Mouse (Mus musculus) midbrain, embryonic 13.5 days (tissue): ENCODE measurements around the gene Snrpb. TPM values are rescaled to one million over a fixed set of nuclear protein-coding genes. Genes with fewer than 3 reads are reported as not detected.
A peak's percentile ranks its signal among the peaks of the same experiment; 100 is the strongest.

Source experiments
- ATAC-seq: fragments of 200-750 bp; cut with Nextera tagmentation; 2 replicates; pipeline ENCODE4 v1.8.0; 2017; ENCODE audit warnings: mild to moderate bottlenecking, moderate TSS enrichment, moderate library complexity
- H3K27ac ChIP-seq: fragments of 300-500 bp; sonication (generic); 2 replicates; pipeline ENCODE4 v1.5.1; 2015; ENCODE audit warnings: inconsistent platforms, mild to moderate bottlenecking, moderate library complexity
- H3K27me3 ChIP-seq: fragments of 300-500 bp; sonication (generic); 2 replicates; pipeline ENCODE4 v1.6.1; 2015; ENCODE audit warnings: mild to moderate bottlenecking, inconsistent platforms
- H3K36me3 ChIP-seq: fragments of 300-500 bp; sonication (generic); 2 replicates; pipeline ENCODE4 v1.6.1; 2015; ENCODE audit warnings: mild to moderate bottlenecking, inconsistent platforms
- H3K4me1 ChIP-seq: fragments of 300-500 bp; sonication (generic); replicated peaks from 2 replicates; pipeline ENCODE4 v1.6.1; 2015; ENCODE audit warnings: inconsistent platforms
- H3K4me2 ChIP-seq: fragments of 300-500 bp; sonication (generic); replicated peaks from 2 replicates; pipeline ENCODE4 v1.6.1; 2015; ENCODE audit warnings: moderate library complexity, mild to moderate bottlenecking, inconsistent platforms
- H3K4me3 ChIP-seq: fragments of 300-500 bp; sonication (generic); replicated peaks from 2 replicates; pipeline ENCODE4 v1.5.1; 2015; ENCODE audit warnings: mild to moderate bottlenecking, inconsistent platforms
- H3K9ac ChIP-seq: fragments of 300-500 bp; sonication (generic); replicated peaks from 2 replicates; pipeline ENCODE4 v1.6.1; 2015; ENCODE audit warnings: mild to moderate bottlenecking, inconsistent platforms
- H3K9me3 ChIP-seq: fragments of 300-500 bp; sonication (generic); 2 replicates; pipeline ENCODE4 v1.6.1; 2016; ENCODE audit warnings: mild to moderate bottlenecking, inconsistent platforms
- WGBS: fragments of 180-500 bp; shearing (Covaris S2); methylation state at CpG from one replicate; pipeline ENCODE4 v1.1.7; 2015; 5-methylcytosine and 5-hydroxymethylcytosine counted together
- polyA plus RNA-seq: library from polyadenylated mRNA; unstranded; fragments of >200 nt; fragmentation: Nextera tagmentation; extraction: Ambion mirVana; gene quantifications from 2 replicates; pipeline ENCODE4 v1.2.1, GENCODE M21; 2015

Snrpb gene
- polyA plus RNA-seq, 1 experiment from 2014 or later, result 459 TPM

DNA sequence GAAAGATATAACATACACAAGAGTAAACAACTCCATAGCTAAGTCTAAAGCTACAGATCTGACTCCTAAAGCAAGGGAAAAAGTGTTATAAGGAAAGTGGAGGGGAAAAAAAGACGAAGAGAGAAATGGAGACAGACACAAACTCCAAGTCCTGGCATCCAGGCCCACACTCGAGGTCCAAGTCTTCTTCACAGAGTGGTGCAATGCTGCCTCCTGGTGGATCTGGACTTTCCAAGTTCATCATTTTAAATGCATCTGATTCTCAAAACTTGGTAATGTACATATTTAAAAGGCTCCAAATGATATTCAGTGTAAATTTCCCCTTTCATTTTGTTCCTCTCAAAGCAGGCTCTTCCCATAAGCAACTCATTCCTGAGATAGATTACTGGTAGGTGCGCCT is 11.3 kb downstream of the Snrpb start:
- H3K9ac ChIP-seq, result no peak overlapping the region
- ATAC-seq, result no peak
- H3K4me3 ChIP-seq, result no peak overlapping the region
- no peaks in the 10 kb centered on the region for H3K4me1 ChIP-seq
- no peak overlapping the region for H3K4me2 ChIP-seq
- peaks cover 49% of the 10 kb centered on the region for H3K36me3 ChIP-seq
- no peak overlapping the region for H3K27ac ChIP-seq
- no peaks in the 10 kb centered on the region for H3K9me3 ChIP-seq
- no peaks in the 10 kb centered on the region for H3K27me3 ChIP-seq
- WGBS, result 53% methylated on average over 3 of the region's 3 CpGs

DNA sequence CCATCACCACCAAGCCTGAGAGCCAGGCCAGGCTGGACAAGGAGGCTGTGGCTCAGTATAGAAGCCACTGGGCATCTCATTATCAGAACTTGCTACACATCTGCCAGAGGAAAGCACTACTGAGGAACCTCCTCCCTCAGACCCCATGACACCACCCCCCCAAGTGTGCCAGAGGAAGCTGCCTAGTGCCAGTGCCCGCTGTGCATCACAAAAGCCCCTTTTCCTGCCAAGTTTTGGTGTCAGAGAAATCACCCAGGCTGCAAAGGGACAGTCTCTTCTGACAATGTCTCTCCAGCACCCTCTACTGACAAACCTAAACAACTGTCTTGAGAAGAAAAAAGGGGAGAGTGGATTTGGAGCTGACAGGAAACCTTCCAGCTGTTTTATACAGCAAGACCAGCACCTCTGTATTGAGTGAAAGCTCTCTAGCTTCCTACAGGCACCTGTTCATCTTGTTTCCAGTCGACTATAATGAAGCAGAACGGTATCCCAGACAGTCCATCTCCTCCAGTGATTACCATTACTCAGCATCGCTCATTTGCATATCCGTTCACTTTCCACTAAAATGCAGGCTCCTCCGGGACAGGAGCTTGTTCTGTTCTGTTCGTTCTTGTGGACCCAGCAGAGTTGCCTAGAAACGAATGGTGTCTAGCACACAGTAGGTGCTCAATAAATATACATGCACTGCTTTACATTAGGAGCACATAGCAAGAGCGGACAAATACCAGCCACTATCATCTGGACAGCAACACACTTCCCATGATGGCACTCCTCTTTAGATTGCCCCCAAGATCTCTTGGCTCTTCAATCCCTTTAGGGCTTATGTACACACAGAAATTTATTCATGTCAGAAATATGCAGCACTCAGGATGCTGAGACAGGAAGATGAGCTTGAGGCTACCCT is 12.6 kb downstream of the Snrpb start:
- Histone ChIP-seq H3K4me2 (no peak overlapping the region), H3K9ac (no peak overlapping the region), H3K4me1 (no peaks in the 10 kb centered on the region), H3K27ac (no peak overlapping the region), H3K27me3 (no peaks in the 10 kb centered on the region), H3K36me3 (peaks cover 36% of the 10 kb centered on the region), H3K4me3 (no peak overlapping the region), H3K9me3 (no peaks in the 10 kb centered on the region)
- 54% methylated on average over 9 of the region's 9 CpGs for WGBS
- peak; percentile 78 for ATAC-seq

DNA sequence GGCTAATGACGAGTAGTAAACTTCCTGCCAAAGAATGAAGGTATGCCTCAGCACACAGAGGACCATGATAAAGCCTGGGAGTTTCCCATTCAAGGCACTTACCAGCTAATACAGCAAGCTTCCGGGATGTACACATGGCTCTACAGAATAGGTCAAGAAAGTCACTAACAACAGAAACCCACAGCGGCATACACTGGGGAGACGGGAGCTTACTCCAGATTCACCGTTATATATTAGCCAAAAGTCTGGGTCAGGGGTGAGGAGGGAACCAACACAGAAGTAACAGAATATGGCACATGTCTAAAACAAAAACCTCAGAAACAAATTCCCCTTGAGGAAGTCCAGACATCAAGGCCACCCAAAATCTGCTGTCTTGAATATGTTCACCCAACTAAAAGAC is 16.5 kb downstream of the Snrpb start:
- no peak overlapping the region for H3K9ac ChIP-seq
- WGBS, result 92% methylated on average over 5 of the region's 5 CpGs
- ATAC-seq, result no peak

DNA sequence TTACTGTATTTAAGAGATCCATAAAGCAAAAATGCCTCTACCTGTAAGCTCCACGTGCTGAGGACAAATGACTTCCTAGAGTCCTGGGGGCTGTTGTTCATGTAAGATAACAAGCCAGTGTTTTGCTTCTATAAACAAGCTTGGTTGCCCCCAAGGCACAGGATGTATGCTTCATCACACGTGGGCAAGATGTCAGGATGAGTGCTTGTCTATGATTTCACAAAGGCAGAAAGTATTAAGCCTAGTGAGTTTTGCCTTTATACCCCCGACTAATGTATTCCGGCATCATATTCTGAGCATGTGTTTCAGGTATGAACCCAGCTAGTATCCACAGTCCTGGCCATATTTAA is 21.1 kb downstream of the Snrpb start:
- no peaks in the 10 kb centered on the region for H3K27me3 ChIP-seq
- H3K9ac ChIP-seq, result no peak overlapping the region
- H3K36me3 ChIP-seq, result no peaks in the 10 kb centered on the region
- WGBS, result 56% methylated on average over 4 of the region's 4 CpGs
- H3K4me3 ChIP-seq, result no peak overlapping the region
- peaks cover 8% of the 10 kb centered on the region for H3K4me1 ChIP-seq
- ATAC-seq, result no peak
- H3K4me2 ChIP-seq, result no peak overlapping the region
- no peaks in the 10 kb centered on the region for H3K9me3 ChIP-seq
- no peak overlapping the region for H3K27ac ChIP-seq

More for the DNA sequence above, 16.5 kb downstream of the Snrpb start:
- no peak overlapping the region for H3K4me3 ChIP-seq
- H3K27me3 ChIP-seq, result no peaks in the 10 kb centered on the region
- no peak overlapping the region for H3K27ac ChIP-seq
- peaks cover 9% of the 10 kb centered on the region; the same call in 1 of the 2 replicates for H3K36me3 ChIP-seq
- no peaks in the 10 kb centered on the region for H3K9me3 ChIP-seq
- H3K4me2 ChIP-seq, result no peak overlapping the region
- peaks cover 4% of the 10 kb centered on the region for H3K4me1 ChIP-seq

DNA sequence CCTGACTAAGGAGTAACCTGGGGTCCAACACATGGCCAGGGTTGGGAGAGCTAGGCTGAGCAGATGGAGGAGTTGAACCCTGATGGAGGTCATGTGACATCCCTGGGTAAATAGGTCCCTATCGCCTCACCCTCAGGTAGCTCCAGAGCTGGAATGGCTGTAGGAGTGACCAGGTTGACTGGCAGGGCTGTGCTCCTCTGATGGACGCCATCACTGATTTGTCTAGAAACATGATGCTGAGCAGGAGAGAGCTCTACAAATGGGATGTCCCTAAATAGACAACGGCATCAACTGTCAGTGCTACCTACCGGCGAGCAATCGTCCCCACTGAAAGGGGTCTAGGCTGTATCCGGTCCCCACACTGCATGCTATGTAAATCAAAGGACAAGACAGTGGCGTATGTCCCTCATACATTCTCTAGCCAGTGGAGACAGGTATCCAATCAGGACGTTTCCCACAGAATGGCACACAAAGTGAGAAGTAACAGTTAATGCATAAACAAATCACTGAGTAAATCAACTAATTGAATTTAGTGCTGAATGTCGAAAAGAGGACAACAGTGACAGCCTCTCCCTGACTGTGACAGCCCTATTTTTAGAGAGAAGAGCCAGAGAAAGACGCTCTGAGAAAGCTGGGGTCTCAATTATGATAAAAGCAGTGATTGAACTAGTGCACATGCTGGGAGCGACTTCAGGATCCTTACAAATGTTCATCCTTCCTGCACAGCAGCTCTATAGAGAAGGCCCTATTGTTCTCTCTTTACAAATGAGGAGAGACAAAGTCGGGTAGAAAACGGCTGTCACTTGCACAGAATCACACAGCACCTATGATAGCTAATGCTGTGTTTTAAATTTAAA is 21.7 kb downstream of the Snrpb start:
- H3K4me2 ChIP-seq, result no peak overlapping the region
- H3K27me3 ChIP-seq, result no peaks in the 10 kb centered on the region
- H3K4me1 ChIP-seq, result peaks cover 8% of the 10 kb centered on the region
- H3K9ac ChIP-seq, result no peak overlapping the region
- ATAC-seq, result peak; percentile 59; the same call in 1 of the 2 replicates
- peak overlapping the region; percentile 25 for H3K27ac ChIP-seq
- no peaks in the 10 kb centered on the region for H3K9me3 ChIP-seq
- no peaks in the 10 kb centered on the region for H3K36me3 ChIP-seq
- no peak overlapping the region for H3K4me3 ChIP-seq
- 51% methylated on average over 14 of the region's 14 CpGs for WGBS

DNA sequence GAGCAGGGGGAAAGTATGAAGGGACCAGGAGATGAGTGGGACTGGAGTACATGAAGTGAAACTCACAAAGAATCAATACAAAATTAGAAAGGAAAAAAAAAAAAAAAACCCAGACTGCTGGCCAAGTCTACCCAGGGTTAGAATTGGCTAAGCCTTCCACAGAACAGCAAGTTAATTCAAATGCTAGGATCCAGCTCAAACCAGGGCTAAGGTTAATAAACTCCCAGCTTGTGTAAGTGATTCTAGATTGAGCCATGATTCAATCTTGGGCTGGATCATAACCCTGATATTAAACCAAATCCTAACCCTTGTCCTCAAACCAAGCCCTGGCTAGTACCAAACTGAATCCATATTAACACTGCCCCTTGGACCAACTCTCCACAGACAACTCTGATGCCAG is 23.4 kb downstream of the Snrpb start:
- H3K4me1 ChIP-seq, result peaks cover 8% of the 10 kb centered on the region
- no peak overlapping the region for H3K4me2 ChIP-seq
- no peaks in the 10 kb centered on the region for H3K36me3 ChIP-seq
- H3K27ac ChIP-seq, result no peak overlapping the region
- no peak for ATAC-seq
- H3K4me3 ChIP-seq, result no peak overlapping the region
- H3K27me3 ChIP-seq, result no peaks in the 10 kb centered on the region
- no peaks in the 10 kb centered on the region for H3K9me3 ChIP-seq
- no peak overlapping the region for H3K9ac ChIP-seq

DNA sequence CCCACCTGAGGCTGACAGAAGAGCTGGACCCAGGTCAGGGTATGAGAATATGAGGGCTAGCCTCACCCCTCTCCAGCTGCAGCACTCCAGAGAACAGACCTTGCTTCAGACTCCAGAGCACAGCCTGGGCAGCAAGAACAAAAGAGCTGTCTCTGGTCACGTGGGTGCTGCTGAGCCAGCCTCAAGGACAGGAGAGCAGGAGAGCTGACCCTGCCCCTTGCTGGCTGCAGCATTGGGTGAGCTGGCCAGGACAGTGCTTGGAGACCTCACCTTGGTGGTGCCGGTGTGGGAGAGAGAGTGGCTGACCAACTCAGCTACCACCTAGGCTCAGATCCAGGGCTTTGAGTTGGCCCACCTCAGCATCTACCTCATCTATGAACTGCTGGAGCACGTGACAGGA is 24.0 kb downstream of the Snrpb start:
- Histone ChIP-seq H3K9ac (no peak overlapping the region), H3K9me3 (no peaks in the 10 kb centered on the region), H3K27me3 (no peaks in the 10 kb centered on the region), H3K4me2 (no peak overlapping the region), H3K36me3 (no peaks in the 10 kb centered on the region), H3K27ac (no peak overlapping the region), H3K4me1 (peaks cover 8% of the 10 kb centered on the region), H3K4me3 (no peak overlapping the region)
- 77% methylated on average over 3 of the region's 3 CpGs for WGBS
- no peak for ATAC-seq

DNA sequence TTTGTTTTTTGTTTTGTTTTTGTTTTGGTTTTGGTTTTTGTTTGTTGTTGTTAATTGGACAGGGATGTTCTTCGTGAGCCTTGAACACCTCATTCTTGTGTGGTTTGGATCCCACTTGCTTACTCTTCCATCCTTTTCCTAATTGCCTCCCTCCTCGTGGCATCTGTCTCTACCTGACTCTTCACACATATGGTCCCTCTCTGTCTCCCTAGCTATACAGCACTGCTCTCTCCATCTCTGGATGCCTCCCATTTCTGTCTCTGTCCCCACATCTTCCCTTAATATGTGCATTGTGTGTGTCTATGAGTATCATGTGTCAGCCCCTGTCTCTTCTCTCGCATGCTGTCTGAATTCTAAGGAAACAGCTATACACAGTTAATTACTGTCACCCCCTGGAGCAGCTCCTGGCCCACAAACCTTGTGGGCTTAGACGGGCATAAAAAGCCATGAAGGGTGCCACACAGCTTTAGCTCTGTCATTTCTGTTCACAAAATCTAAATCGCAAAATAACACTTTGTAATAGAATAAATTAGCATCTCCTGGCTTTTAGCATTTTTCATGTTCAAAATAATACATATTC is 33.0 kb downstream of the Snrpb start:
- 72% methylated on average over 5 of the region's 5 CpGs for WGBS
- H3K27ac ChIP-seq, result no peak overlapping the region
- no peaks in the 10 kb centered on the region for H3K36me3 ChIP-seq
- ATAC-seq, result no peak
- H3K9ac ChIP-seq, result no peak overlapping the region
- H3K4me3 ChIP-seq, result no peak overlapping the region
- H3K9me3 ChIP-seq, result no peaks in the 10 kb centered on the region
- H3K27me3 ChIP-seq, result no peaks in the 10 kb centered on the region
- H3K4me1 ChIP-seq, result no peaks in the 10 kb centered on the region
- H3K4me2 ChIP-seq, result no peak overlapping the region

DNA sequence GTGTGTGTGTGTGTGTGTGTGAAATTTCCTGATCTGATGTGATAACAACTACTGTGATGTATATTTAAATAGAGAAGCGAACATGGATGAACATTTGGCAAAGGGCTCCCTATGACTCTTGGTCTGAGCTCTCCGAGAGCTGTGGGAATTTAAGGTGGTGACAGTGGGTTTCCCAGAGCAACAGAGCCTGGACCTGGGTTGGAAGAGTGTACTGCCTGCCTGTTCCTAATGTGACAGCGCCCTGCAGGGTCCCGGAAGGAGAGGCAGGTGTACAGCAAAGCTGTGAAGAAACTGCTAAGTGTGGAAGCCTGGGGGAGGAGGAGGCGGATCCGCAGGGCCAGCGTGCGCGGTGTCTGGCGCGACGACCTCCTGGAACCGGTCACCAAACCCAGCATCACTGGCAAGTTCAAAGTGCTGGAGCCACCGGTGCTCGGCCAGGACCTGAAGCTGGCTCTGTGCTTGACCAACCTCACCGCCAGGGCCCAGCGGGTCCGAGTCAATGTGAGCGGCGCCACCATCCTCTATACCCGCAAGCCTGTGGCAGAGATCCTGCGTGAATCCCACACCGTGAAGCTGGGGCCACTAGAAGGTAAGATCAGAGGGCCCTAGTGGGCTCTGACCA is 34.4 kb downstream of the Snrpb start:
- WGBS, result 84% methylated on average over 23 of the region's 23 CpGs

DNA sequence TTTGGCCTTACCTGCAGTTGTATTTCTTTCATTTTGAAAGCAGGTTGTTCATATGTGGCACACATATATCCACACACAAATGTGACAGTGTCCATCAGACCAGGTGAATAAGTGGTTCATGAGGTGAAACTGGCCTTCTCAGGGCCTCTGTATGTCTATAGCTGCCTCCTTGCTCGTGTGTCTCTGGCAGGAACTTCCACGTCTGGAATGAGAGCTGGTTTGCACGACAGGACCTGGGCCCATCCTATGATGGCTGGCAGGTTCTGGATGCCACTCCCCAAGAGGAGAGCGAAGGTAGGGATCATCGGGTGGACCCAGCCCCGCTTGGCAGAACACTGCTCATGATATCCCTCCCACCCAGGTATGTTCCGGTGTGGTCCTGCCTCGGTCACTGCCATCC is 36.2 kb downstream of the Snrpb start:
- WGBS, result 91% methylated on average over 8 of the region's 8 CpGs
- Histone ChIP-seq H3K4me3 (no peak overlapping the region), H3K27ac (no peak overlapping the region), H3K36me3 (no peaks in the 10 kb centered on the region), H3K9me3 (no peaks in the 10 kb centered on the region), H3K4me2 (no peak overlapping the region), H3K27me3 (no peaks in the 10 kb centered on the region), H3K4me1 (no peaks in the 10 kb centered on the region), H3K9ac (no peak overlapping the region)
- no peak for ATAC-seq

More for the DNA sequence above, 34.4 kb downstream of the Snrpb start:
- H3K4me1 ChIP-seq, result no peaks in the 10 kb centered on the region
- no peak overlapping the region for H3K27ac ChIP-seq
- no peak overlapping the region for H3K9ac ChIP-seq
- no peak overlapping the region for H3K4me3 ChIP-seq
- H3K9me3 ChIP-seq, result no peaks in the 10 kb centered on the region
- H3K4me2 ChIP-seq, result no peak overlapping the region
- no peaks in the 10 kb centered on the region for H3K27me3 ChIP-seq
- no peaks in the 10 kb centered on the region for H3K36me3 ChIP-seq
- no peak for ATAC-seq

DNA sequence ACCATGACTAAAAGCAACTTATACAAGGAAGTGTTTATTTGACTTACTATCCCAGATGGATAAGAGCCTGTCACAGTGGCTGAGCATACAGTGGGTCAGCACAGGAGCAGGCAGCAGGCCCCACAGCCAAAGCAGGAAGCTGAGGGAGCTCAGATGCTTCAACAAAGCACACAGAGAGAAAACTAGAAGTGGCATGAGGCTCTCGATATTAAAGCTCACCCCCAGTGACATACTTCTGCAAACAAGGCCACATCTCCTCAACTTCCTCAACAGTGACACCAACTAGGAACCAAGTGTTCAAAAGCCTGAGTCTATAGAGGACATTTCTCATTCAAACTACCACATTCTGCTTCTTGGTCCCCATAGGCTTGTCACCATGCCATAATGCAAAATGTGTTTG is 49.5 kb downstream of the Snrpb start:
- H3K27ac ChIP-seq, result no peak overlapping the region
- H3K9me3 ChIP-seq, result no peaks in the 10 kb centered on the region
- 83% methylated on average over 1 of the region's 1 CpGs for WGBS
- H3K27me3 ChIP-seq, result no peaks in the 10 kb centered on the region
- H3K4me2 ChIP-seq, result no peak overlapping the region
- H3K4me3 ChIP-seq, result no peak overlapping the region
- no peak for ATAC-seq
- peaks cover 14% of the 10 kb centered on the region for H3K4me1 ChIP-seq
- no peaks in the 10 kb centered on the region for H3K36me3 ChIP-seq
- no peak overlapping the region for H3K9ac ChIP-seq

DNA sequence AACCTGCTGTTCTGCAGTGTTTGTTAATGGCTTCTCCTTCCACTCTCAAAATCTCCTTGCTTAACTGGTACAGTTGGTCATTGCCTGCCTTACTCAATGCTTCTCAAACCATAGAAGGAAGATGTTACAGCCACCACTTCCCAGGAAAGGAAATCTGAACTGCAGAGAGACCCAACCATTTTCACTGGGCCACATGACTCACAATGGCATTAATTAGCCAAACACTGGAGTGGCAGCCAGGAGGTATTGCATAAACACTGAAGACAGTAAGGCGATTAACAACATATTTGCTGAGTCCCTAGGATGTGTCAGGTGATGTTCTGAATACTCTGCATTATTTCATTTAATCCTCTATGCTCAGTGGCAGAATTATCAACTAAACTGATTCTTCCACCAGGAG is 53.1 kb downstream of the Snrpb start:
- H3K27me3 ChIP-seq, result no peaks in the 10 kb centered on the region
- H3K9ac ChIP-seq, result no peak overlapping the region
- H3K4me3 ChIP-seq, result no peak overlapping the region
- no peak overlapping the region for H3K4me2 ChIP-seq
- peaks cover 14% of the 10 kb centered on the region for H3K4me1 ChIP-seq
- H3K9me3 ChIP-seq, result no peaks in the 10 kb centered on the region
- H3K27ac ChIP-seq, result peak overlapping the region; percentile 57; the same call in 1 of the 2 replicates
- H3K36me3 ChIP-seq, result no peaks in the 10 kb centered on the region
- 0 out of 2 replicates have a peak, but pooled peaks have one; percentile 17 for ATAC-seq
- 77% methylated on average over 1 of the region's 1 CpGs for WGBS
